Mouse (Mus musculus) midbrain, embryonic 10.5 days (tissue): Measurements from ENCODE around the gene Lasp1. TPM values are rescaled to one million over a fixed set of nuclear protein-coding genes. Genes with fewer than 3 reads are reported as not detected.
A peak's percentile ranks its signal among the peaks of the same experiment; 100 is the strongest.
"Not testable (repeated sequence)": the region's sequence is repeated elsewhere in the genome, so short reads cannot be mapped to it uniquely, and the experiment has no call there.

Source experiments
- DNase-seq: peaks from one replicate; pipeline ENCODE4 v3.0.0-alpha.2; 2017; ENCODE audit warnings: low spot score
- H3K27ac ChIP-seq: fragments of 300-500 bp; sonication (generic); replicated peaks from 2 replicates; pipeline ENCODE4 v1.5.1; 2016; ENCODE audit warnings: mild to moderate bottlenecking
- H3K27me3 ChIP-seq: fragments of 300-500 bp; sonication (generic); 2 replicates; pipeline ENCODE4 v1.6.1; 2016; ENCODE audit warnings: low read depth, mild to moderate bottlenecking; ENCODE audit not compliant: poor library complexity, severe bottlenecking
- H3K36me3 ChIP-seq: fragments of 300-500 bp; sonication (generic); 2 replicates; pipeline ENCODE4 v1.6.1; 2016; ENCODE audit warnings: mild to moderate bottlenecking, moderate library complexity
- H3K4me1 ChIP-seq: fragments of 300-500 bp; sonication (generic); 2 replicates; pipeline ENCODE4 v1.6.1; 2016
- H3K4me3 ChIP-seq: fragments of 300-500 bp; sonication (generic); 2 replicates; pipeline ENCODE4 v1.5.1; 2016; ENCODE audit warnings: mild to moderate bottlenecking, moderate library complexity
- H3K9me3 ChIP-seq: fragments of 300-500 bp; sonication (generic); replicated peaks from 2 replicates; pipeline ENCODE4 v1.6.1; 2016; ENCODE audit warnings: mild to moderate bottlenecking
- WGBS: fragments of 180-500 bp; shearing (Covaris S2); methylation state at CpG from one replicate; pipeline ENCODE4 v1.1.7; 2016; 5-methylcytosine and 5-hydroxymethylcytosine counted together
- polyA plus RNA-seq: library from polyadenylated mRNA; unstranded; fragments of >200 nt; fragmentation: Nextera tagmentation; extraction: Ambion mirVana; gene quantifications from 2 replicates; pipeline ENCODE4 v1.2.1, GENCODE M21; 2016

Gene Lasp1
- polyA plus RNA-seq, 1 experiment from 2014 or later = 75.1 TPM

DNA sequence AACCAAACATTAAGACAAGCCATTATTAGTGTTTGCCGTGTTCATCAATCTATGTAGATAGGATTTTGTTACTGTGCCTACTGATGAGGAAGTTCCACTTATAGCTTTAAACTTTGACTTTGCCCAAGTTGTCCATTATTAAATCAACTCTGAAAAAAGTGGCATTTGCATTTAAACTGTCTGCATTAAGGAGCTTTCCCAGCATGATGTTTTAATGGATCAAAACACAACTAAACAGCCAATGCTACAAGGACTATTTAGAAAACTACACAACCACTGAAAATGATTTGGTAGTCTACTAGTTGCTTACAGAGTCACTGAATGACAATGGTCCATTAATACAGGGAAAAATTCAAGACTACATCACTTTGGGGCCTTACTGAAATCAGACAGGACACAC, 19.9 kb upstream of the Lasp1 start:
- Histone ChIP-seq H3K36me3 (peaks cover 70% of the 10 kb centered on the region), H3K27me3 (no peaks in the 10 kb centered on the region), H3K9me3 (no peaks in the 10 kb centered on the region), H3K27ac (no peak overlapping the region), H3K4me3 (no peak overlapping the region), H3K4me1 (peaks cover 36% of the 10 kb centered on the region)
- DNase-seq = no peak
- 98% methylated on average over 1 of the region's 1 CpGs for WGBS

DNA sequence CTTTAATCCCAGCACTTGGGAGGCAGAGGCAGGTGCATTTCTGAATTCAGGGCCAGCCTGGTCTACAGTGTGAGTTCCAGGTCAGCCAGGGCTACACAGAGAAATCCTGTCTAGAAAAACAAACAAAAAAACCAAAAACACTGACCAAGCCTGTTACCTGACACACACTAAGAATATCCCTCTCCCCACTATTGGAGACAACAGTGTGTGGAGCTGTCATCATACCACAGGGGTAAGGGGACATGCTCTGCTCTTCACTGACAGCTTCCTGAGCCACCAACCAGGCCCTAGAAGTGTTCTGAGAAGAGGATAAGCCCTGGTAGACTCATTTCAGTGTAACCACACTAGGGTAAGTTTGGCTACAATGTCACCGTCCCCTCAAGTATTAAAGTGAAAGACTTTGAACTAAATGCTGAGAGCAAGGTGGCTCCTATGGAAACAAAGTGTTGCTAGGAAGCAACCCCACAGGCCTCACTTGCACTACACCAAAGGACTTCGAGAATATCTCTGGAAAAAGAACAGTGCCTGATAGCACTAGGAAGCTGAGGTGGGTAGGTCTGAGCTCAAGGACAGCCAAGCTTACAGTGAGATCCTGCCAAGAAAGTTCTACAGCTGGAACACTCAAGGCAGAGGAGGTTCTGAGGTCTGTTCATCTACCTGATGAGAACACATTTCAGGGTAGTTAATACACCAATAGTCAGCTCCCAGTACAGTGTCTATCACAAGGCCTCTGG, 18.7 kb upstream of the Lasp1 start:
- H3K4me3 ChIP-seq = peak overlapping the region; percentile 99

DNA sequence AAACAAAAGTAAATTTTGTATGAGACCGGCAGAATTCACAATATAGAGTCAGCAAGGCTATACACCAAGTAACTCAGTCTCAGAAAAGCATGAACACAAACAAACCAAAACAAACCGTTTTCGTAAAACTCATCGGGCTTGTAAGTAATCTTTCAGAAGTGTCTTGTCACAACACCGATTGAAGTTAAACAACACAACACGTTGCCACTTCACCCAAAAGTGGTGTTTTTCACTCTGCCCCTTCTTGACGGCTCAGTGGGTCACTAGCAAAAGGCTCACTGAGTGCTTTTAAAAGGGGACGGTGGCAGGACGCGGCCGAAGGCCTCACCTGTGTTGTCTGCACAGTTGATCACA, 17.3 kb upstream of the Lasp1 start:
- no peaks in the 10 kb centered on the region for H3K9me3 ChIP-seq
- DNase-seq = peak; percentile 21

More for the DNA sequence above, 18.7 kb upstream of the Lasp1 start:
- peaks cover 36% of the 10 kb centered on the region for H3K4me1 ChIP-seq
- DNase-seq = no peak
- no peaks in the 10 kb centered on the region for H3K9me3 ChIP-seq
- H3K27ac ChIP-seq = no peak overlapping the region
- WGBS = 93% methylated on average over 2 of the region's 2 CpGs
- H3K27me3 ChIP-seq = no peaks in the 10 kb centered on the region
- peaks cover 63% of the 10 kb centered on the region for H3K36me3 ChIP-seq

DNA sequence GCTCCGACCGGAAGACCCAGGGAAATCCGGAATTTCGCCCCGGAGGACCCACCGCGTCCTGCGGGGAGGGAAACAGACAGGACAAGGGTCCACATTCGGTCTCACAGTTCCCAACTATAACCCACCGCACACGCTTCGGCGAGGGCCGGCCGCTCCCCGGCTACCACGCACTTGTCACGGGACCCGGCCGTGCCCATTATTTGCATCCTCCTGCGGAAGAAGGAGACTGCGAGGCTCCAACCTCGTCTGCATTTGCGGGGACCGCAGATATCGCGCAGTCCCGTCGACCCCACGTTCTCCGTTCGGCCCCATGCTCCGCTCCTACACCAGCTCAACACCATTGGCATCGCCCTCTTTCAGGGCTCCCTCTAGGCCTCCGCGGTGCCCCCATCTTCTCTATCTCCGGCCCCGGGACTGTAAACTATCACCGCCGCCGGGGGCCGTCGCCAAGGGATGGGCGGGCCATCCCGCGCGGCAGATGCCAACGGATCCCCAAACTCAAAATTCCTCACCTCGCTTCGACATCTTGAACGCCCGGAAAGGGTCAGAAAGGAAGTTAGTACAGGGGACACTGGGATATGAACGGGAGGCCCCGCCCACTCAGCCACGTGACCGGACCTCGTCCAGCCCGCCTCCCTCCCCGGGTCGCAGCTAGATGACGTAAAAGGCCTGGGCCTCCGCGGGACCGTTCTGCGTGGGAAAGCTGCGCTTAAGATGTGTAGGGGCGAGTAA, 16.8 kb upstream of the Lasp1 start, which contains the start of gene Rpl23:
TSS of gene Rpl23 (minus strand) at position 606 of the 732 bp plus-strand sequence.
- Histone ChIP-seq H3K9me3 (no peaks in the 10 kb centered on the region), H3K4me3 (peak within 1 kb of the TSS; percentile 99), H3K4me1 (peaks cover 25% of the 10 kb centered on the region), H3K27ac (peak within 1 kb of the TSS; percentile 99), H3K27me3 (no peaks in the 10 kb centered on the region), H3K36me3 (peaks cover 45% of the 10 kb centered on the region)
- WGBS = under 1% methylated on average over 67 of the region's 67 CpGs
- DNase-seq = peak; percentile 98

More for the DNA sequence above, 17.3 kb upstream of the Lasp1 start:
- Histone ChIP-seq H3K27ac (peak overlapping the region; percentile 99), H3K4me3 (peak overlapping the region; percentile 99), H3K4me1 (peaks cover 28% of the 10 kb centered on the region), H3K27me3 (no peaks in the 10 kb centered on the region), H3K36me3 (peaks cover 50% of the 10 kb centered on the region)
- WGBS = 2% methylated on average over 11 of the region's 11 CpGs

DNA sequence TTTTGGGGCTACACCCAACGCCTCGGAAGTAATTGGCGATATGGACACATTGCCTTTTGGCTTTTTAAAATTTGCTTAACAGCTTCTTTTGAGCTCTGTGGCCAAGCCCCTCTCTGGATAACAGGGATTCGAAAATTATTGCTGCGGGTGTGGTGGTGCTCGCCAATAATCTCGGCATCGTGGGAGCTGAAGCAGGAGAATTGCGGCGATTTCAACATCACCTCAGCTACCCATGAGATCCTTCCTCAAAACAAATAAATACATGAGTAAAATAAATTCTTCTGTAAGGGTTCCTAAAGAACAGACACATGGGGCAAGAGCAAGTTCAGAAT, 16.3 kb upstream of the Lasp1 start:
- Histone ChIP-seq H3K4me1 (peaks cover 25% of the 10 kb centered on the region), H3K27ac (peak overlapping the region; percentile 99), H3K36me3 (peaks cover 39% of the 10 kb centered on the region), H3K27me3 (no peaks in the 10 kb centered on the region), H3K9me3 (no peaks in the 10 kb centered on the region), H3K4me3 (peak overlapping the region; percentile 99)
- WGBS = 1% methylated on average over 10 of the region's 10 CpGs
- DNase-seq = no peak

DNA sequence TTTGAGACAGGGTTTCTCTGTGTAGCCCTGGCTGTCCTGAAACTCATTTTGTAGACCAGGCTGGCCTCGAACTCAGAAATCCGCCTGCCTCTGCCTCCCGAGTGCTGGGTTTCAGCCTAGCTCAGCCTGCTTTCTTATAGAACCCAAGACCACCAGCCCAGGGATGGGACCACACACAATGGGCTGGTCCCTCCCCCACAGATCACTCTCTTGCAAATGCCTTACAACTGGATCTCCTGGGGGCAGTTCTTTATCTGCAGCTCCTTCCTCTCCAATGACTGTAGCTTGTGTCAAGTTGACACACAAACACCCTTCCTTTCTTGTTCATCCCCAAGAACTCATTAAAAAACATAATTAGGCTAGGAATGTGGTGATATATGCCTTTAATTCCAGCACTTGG, 10.8 kb upstream of the Lasp1 start:
- H3K9me3 ChIP-seq = no peaks in the 10 kb centered on the region
- no peak overlapping the region for H3K27ac ChIP-seq
- H3K4me1 ChIP-seq = peaks cover 5% of the 10 kb centered on the region
- 84% methylated on average over 3 of the region's 3 CpGs for WGBS
- no peaks in the 10 kb centered on the region for H3K36me3 ChIP-seq
- no peaks in the 10 kb centered on the region for H3K27me3 ChIP-seq
- no peak for DNase-seq
- H3K4me3 ChIP-seq = no peak overlapping the region

DNA sequence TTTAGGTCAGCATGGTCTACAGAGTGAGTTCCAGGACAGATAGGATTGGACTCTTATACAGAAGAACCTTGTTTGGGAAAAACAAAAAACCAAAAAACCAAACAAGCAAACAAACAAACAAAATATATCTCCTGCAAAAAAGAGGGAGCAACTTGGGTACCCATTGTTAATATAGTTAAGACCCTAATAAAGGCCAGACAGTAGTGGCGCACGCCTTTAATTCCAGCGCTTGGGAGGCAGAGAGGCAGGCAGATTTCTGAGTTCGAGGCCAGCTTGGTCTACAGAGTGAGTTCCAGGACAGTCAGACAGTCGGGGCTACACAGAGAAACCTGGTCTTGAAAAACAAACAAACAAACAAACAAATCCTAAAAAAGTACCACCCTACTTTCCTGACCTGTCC, 9.1 kb upstream of the Lasp1 start:
- no peak for DNase-seq
- 92% methylated on average over 5 of the region's 5 CpGs for WGBS
- no peak overlapping the region for H3K27ac ChIP-seq

DNA sequence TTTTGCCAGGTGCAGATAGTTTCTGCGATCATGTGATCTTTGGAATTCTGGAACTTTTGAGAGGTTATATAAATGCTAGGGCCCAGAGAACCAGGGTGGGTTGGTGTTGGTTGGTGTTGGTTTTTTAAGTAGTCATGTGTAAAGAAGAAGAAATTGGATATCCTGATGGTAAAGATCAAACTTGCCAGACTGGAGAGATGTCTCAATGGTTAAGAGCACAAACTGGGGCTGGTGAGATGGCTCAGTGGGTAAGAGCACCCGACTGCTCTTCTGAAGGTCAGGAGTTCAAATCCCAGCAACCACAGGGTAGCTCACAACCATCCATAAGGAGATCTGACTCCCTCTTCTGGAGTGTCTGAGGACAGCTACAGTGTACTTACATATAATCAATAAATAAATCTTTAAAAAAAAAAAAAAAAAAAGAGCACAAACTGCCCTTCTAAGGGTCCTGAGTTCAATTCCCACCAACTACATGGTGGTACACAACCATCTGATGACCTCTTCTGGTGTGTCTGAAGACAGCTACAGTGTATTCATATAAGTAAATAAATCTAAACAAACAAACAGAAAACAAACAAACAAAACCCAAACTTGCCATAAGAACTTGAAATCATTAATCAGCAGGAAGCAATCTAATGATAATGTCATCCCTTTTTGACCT, 7.9 kb upstream of the Lasp1 start:
- H3K4me3 ChIP-seq, H3K4me1 ChIP-seq, H3K9me3 ChIP-seq, H3K36me3 ChIP-seq, DNase-seq, H3K27me3 ChIP-seq, H3K27ac ChIP-seq: not testable (repeated sequence)
- 81% methylated on average over 2 of the region's 2 CpGs for WGBS

More for the DNA sequence above, 9.1 kb upstream of the Lasp1 start:
- Histone ChIP-seq H3K36me3 (no peaks in the 10 kb centered on the region), H3K27me3 (no peaks in the 10 kb centered on the region), H3K4me3 (no peak overlapping the region), H3K4me1 (no peaks in the 10 kb centered on the region), H3K9me3 (no peaks in the 10 kb centered on the region)

DNA sequence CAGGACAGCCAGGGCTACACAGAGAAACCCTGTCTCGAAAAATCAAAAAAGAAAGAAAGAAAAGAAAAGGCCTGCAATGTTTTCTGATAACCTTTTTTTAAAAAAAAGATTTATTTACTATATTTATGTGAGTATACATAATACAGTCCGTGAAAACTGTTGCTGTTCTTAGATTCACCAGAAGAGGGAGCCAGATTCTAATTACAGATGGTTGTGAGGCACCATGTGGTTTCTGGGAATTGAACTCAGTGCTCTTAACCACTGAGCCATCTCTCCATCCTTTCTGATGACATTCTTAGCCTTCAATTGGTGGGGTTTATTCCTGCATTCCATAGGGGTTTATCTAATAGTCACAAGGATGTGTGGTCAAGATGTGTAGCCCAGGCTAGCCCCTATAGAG, 5.6 kb upstream of the Lasp1 start:
- no peaks in the 10 kb centered on the region for H3K36me3 ChIP-seq
- no peaks in the 10 kb centered on the region for H3K9me3 ChIP-seq
- H3K27ac ChIP-seq = no peak overlapping the region
- no peak overlapping the region for H3K4me3 ChIP-seq
- WGBS = 5% methylated on average over 2 of the region's 2 CpGs
- H3K4me1 ChIP-seq = peaks cover 5% of the 10 kb centered on the region
- DNase-seq = no peak
- H3K27me3 ChIP-seq = 0 out of 2 replicates have a peak, but pooled peaks cover 4% of the 10 kb centered on the region

DNA sequence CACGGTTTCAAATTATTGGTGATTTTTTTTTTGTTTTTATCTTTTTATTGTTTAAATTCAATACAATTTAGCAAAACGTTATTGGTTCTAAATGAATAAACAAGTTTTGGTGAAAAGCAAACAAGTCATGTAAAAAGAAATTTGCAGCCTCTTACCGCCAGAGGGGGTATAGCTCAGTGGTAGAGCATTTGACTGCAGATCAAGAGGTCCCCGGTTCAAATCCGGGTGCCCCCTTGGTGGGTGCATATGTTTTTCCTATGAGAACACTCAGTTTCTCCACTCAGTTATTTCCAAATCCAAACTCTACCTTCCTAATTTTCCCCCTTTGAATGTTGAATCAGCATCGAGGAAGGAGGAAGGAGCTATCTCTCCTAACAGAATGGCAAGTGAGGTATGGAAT, 1.9 kb upstream of the Lasp1 start:
- WGBS = 5% methylated on average over 6 of the region's 6 CpGs

DNA sequence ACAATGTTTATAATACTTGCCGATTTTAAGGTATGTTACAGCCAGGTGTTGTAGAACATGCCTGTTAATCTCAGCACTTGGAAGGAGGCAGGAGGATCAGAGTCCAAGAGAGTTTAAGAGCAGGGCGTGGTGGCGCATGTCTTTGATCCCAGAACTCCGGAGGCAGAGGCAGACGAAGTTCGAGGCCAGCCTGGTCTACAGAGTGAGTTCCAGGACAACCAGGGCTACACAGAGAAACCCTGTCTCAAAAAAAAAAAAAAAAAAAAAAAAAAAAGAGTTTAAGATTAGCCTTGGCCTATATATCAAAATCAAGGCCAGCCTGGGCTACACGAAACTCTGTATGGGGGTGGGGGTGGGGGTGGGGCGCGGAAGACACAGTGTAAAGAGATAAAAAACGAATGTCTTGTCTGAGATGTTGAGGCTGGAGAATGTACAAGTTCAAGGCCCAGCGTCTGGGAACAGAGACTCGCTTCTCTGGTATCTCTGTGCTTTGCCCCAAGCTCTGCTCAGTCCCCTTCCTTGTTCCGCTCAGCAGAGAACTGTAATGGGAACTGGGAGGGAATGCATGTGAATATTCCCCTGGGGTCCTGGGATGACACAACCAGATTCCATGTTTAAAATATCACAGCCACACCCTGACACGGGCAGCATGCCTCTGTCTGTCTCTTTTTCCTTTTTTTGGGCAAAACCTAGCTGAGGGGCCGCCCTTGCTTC, 1.3 kb upstream of the Lasp1 start:
- no peaks in the 10 kb centered on the region for H3K9me3 ChIP-seq
- 64% methylated on average over 15 of the region's 15 CpGs for WGBS
- no peak overlapping the region for H3K27ac ChIP-seq
- DNase-seq = no peak
- 0 out of 2 replicates have a peak, but pooled peaks cover 6% of the 10 kb centered on the region for H3K27me3 ChIP-seq
- H3K4me3 ChIP-seq = peak overlapping the region; percentile 95; the same call in 1 of the 2 replicates
- H3K4me1 ChIP-seq = peaks cover 34% of the 10 kb centered on the region
- no peaks in the 10 kb centered on the region for H3K36me3 ChIP-seq

More for the DNA sequence above, 1.9 kb upstream of the Lasp1 start:
- 0 out of 2 replicates have a peak, but pooled peaks cover 6% of the 10 kb centered on the region for H3K27me3 ChIP-seq
- no peak overlapping the region for H3K27ac ChIP-seq
- no peak overlapping the region for H3K4me3 ChIP-seq
- peak; percentile 57 for DNase-seq
- H3K4me1 ChIP-seq = peaks cover 28% of the 10 kb centered on the region
- H3K9me3 ChIP-seq = no peaks in the 10 kb centered on the region
- H3K36me3 ChIP-seq = no peaks in the 10 kb centered on the region

DNA sequence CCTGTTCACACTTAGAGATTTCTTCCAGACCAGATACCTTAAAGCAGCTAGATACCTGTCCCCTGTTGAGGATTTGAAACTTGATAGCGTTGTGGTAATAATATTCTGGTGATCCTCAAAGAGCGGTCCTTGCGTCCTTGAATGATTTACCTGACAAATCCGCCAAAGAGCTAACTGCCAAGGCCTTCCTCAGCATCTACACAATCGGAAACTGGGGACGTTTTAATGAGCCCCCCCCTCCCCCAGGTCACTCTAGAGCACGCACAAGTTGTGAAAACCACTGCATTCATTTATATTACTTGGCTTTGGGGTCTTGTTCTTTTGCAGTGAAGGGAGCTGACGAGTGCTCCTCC, 741 bp upstream of the Lasp1 start:
- Histone ChIP-seq H3K4me1 (peaks cover 38% of the 10 kb centered on the region), H3K27ac (no peak overlapping the region), H3K4me3 (peak overlapping the region; percentile 95), H3K36me3 (no peaks in the 10 kb centered on the region), H3K9me3 (no peaks in the 10 kb centered on the region), H3K27me3 (0 out of 2 replicates have a peak, but pooled peaks cover 6% of the 10 kb centered on the region)
- no peak for DNase-seq
- 39% methylated on average over 8 of the region's 8 CpGs for WGBS
